Mouse (Mus musculus) cerebral cortex, adult 2 months (tissue): ENCODE data around the gene Casc4.

Source experiments
- WGBS: fragments of 180-500 bp; shearing (Covaris S2); methylation state at CpG from one replicate; pipeline ENCODE4 v1.1.7; 2018; 5-methylcytosine and 5-hydroxymethylcytosine counted together

The Casc4 gene

GRCm38 (mm10) chr2:121916047-121916970 is 49.5 kb downstream of the Casc4 start:
- 89% methylated on average over 5 of the region's 5 CpGs for WGBS

DNA sequence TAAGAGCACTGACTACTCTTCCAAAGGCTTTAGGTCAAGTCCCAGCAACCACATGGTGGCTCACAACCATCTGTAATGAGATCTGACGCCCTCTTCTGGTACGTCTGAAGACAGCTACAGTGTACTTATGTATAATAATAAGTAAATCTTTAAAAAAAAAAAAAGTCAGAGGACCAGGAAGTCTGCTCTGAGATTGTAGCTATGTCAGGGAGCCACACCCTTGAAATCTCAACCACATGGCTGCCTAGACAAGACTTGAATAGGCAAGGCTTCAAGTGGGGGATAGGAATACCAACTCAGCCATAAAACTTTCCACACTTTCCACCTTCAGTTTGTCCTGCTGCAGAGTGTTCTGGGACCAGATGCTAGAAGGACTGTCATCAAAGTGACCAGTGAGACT is 70.9 kb downstream of the Casc4 start:
- WGBS: 86% methylated on average over 2 of the region's 2 CpGs

DNA sequence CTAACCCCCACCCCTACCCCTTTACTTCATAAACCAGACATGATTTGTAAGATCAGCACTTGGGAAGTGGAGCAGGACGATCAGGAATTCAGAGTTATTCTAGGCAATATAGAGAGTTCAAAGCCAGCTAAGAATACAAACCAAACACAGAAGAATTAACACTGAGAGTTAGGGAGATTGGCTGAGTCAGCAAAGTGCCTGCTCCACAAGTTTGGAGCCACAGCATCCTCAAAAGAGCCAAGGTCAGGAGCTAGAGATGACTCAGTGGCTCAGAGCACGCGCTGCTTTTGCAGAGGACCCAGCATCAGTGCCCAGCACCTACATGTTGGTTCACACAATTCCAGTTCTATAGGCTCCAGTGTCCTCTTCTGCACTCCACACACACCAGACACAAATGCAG is 76.6 kb downstream of the Casc4 start:
- WGBS: 82% methylated on average over 3 of the region's 3 CpGs

- 21% methylated on average over 10 of the region's 10 CpGs for WGBS
Observed at GRCm38 (mm10) chr2:121954971-121955656, 88.3 kb downstream of the Casc4 start.

GRCm38 (mm10) chr2:121955765-121956223 is 89.0 kb downstream of the Casc4 start, which contains the start of the genes Ctdspl2 and Mageb3:
Ctdspl2 (plus strand) TSS chr2:121956001.
Mageb3 (minus strand) TSS chr2:121956092.
- under 1% methylated on average over 48 of the region's 48 CpGs for WGBS

- under 1% methylated on average over 47 of the region's 47 CpGs for WGBS
Observed at GRCm38 (mm10) chr2:121956224-121957018, 89.7 kb downstream of the Casc4 start.

DNA sequence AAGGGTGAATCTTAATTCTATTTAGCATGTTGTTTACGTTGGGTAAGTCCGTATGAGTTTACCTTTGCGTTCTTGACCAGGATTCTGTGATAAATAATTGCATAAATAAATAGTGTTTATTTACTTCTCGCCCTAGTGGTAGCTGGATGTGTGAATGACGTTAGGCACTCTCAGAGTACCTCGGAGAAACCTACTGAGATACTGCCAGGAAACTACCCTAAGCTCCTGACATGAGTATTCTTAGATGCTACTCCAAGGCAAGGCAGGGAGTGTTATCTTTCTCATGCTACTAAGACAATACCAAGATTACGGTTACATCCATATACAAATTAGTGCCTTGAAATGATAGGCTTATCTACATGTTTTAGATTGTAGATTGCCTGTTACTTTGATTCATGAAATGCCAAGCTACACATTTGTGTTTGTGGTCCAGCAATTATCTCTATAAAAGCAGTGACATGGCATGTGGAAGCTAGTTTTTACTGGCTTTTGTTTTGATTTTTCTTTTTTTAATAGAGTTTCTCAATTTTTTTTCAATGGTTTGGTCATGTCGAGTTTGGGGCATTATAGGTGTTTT is 90.5 kb downstream of the Casc4 start:
- WGBS: 6% methylated on average over 8 of the region's 8 CpGs
